Mouse (Mus musculus): ENCODE measurements around the gene Etv4. TPM values are rescaled to one million over a fixed set of nuclear protein-coding genes. Genes with fewer than 3 reads are reported as not detected.

Etv4 gene
- 0.80 TPM in 2 replicates for polyA plus RNA-seq (2021; fragmentation: Nextera tagmentation)
- long read RNA-seq, experiment 1, partial matches to known transcripts, result 2 of 2 reads
- long read RNA-seq, experiment 1, other reads (novel, unspliced or antisense), result 0 of 2 reads
- long read RNA-seq, experiment 2, partial matches to known transcripts, result 2 of 3 reads
- long read RNA-seq, experiment 2, other reads (novel, unspliced or antisense), result 0 of 3 reads

DNA sequence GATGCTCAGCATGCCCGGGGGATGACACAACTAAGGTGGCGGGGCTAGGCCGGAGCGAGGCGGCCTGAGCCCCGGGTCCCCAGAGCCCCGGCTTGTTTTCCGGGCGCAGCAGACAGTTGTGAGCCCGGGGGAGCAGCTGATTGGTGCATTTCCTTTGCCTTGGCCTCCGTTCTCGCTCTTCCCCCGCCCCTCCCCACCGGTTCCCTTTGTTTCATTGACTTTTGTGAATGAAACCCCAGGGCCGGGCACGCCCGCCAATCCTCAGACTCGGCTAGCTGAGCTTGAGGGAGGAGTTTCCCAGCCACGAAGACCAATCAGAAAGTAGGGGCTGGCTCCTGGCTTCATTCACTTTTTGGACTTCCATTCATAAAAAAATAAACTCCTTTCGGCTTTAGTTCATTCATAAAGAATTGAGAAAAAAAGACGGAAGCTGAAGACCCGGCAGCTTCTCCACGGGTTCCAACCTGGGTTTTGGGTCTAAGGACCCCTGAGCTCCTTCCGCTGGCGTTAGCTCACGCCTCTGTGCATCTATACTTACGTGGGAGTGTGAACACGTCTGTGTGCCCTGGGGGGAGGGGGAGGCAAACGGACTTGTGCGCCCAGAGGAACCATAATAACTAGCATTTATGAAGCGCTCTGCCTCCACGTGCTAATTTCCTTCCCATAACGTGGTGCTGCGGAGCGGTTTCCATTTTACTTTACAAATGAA, at the start of gene Etv4:
Etv4 (minus strand) TSS at position 229 of the 709 bp plus-strand sequence.

DNA sequence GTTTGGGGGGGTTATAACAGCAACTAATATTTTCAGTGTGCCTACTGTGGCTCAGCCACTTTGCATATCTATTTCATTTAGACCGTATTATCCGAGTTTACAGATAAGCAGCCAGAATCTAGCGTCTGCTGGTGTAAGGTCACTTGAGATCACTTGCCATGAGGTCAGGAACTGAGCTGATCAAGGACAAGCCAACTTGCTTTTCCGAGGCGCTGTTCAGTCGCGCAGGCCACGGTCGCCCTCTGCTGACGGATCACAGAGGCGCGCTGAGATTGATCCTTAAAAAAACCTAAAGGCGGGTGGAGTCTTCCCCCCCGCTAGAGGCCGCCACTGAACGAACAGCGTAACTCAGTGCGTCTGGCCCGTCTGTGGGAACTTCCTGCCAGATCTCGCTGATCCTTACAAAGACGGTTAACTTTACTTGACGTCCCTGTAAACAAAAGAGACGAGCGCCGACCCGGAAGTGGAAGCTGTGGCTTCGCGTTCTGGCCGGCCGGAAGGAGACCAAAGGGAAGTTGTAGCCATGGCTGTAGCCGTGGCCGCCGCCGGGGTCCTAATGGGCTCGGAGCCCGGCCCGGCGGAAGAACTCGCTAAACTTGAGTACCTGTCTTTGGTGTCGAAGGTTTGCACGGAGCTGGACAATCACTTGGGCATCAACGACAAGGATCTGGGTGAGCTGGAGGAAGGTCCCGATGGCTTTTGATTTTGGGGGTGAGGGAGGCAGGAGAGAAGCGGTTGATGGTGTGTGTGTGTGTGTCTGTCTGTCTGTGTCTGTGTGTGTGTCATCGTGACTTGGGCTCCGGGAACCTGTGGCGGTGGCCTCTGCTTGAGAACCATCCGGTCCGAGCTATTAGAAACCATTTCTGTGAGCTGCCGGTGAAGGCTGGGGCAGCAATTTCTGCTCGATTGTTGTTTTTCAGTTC, 52.4 kb downstream of the Etv4 start, which contains the start of gene Dhx8:
Dhx8 (plus strand) TSS at position 402 of the 923 bp plus-strand sequence.

Other genes with a start within 250 kb of the Etv4 start
- 0.29 and 0.36 TPM in 2 replicates for gene Brca1, start 233.4 kb downstream of the Etv4 start, polyA plus RNA-seq (2021; fragmentation: Nextera tagmentation)
- 38.4 and 43.7 TPM in 2 replicates for gene Nbr1, start 233.2 kb downstream of the Etv4 start, polyA plus RNA-seq (2021; fragmentation: Nextera tagmentation)
- 1.7 and 2.8 TPM in 2 replicates for gene Tmem106a, start 203.1 kb downstream of the Etv4 start, polyA plus RNA-seq (2021; fragmentation: Nextera tagmentation)
- not detected in 2 replicates for gene Gm11634, start 186.1 kb downstream of the Etv4 start, polyA plus RNA-seq (2021; fragmentation: Nextera tagmentation)
- gene Rdm1, start 158.2 kb downstream of the Etv4 start, polyA plus RNA-seq (2021; fragmentation: Nextera tagmentation), result 32.9 and 38.3 TPM in 2 replicates
- 7.0 and 8.2 TPM in 2 replicates for gene Arl4d, start 119.8 kb downstream of the Etv4 start, polyA plus RNA-seq (2021; fragmentation: Nextera tagmentation)
- 11.0 and 14.5 TPM in 2 replicates for gene Dhx8, start 52.5 kb downstream of the Etv4 start, polyA plus RNA-seq (2021; fragmentation: Nextera tagmentation)
- gene Meox1, start 109.0 kb upstream of the Etv4 start, polyA plus RNA-seq (2021; fragmentation: Nextera tagmentation), result 0.89 and 1.3 TPM in 2 replicates
- gene Sost, start 181.6 kb upstream of the Etv4 start, polyA plus RNA-seq (2021; fragmentation: Nextera tagmentation), result 0.06 TPM in 1 of 2 replicates, not detected in the other
- not detected in 2 replicates for gene Cfap97d1, start 198.9 kb upstream of the Etv4 start, polyA plus RNA-seq (2021; fragmentation: Nextera tagmentation)
- 144 and 214 TPM in 2 replicates for gene Dusp3, start 201.6 kb upstream of the Etv4 start, polyA plus RNA-seq (2021; fragmentation: Nextera tagmentation)
- gene Mpp3, start 243.1 kb upstream of the Etv4 start, polyA plus RNA-seq (2021; fragmentation: Nextera tagmentation), result 27.7 and 28.5 TPM in 2 replicates

Data from layer of hippocampus, adult 6 months (tissue).